Mouse (Mus musculus) lung, postnatal 0 days (tissue): ENCODE measurements around the gene Lcp2. TPM values are rescaled to one million over a fixed set of nuclear protein-coding genes. Genes with fewer than 3 reads are reported as not detected.

ENCODE experiments used
- ATAC-seq: fragments of 200-750 bp; cut with Nextera tagmentation; 2 replicates; pipeline ENCODE4 v1.8.0; 2017; ENCODE audit warnings: moderate library complexity
- DNase-seq: peaks from one replicate; pipeline ENCODE4 v3.0.0-alpha.2; 2016; ENCODE audit warnings: low spot score
- H3K27ac ChIP-seq: fragments of 300-500 bp; sonication (generic); 2 replicates; pipeline ENCODE4 v1.5.1; 2014; ENCODE audit warnings: antibody characterized with exemption, mild to moderate bottlenecking, low read length, mixed read lengths
- H3K27me3 ChIP-seq: fragments of 300-500 bp; sonication (generic); replicated peaks from 2 replicates; pipeline ENCODE4 v1.6.1; 2014; ENCODE audit warnings: low read length, mixed read lengths; ENCODE audit not compliant: insufficient read depth
- H3K36me3 ChIP-seq: fragments of 300-500 bp; sonication (generic); 2 replicates; pipeline ENCODE4 v1.6.1; 2014; ENCODE audit warnings: low read length, mixed read lengths; ENCODE audit not compliant: insufficient read depth
- H3K4me1 ChIP-seq: fragments of 300-500 bp; sonication (generic); 2 replicates; pipeline ENCODE4 v1.6.1; 2014; ENCODE audit warnings: antibody characterized with exemption, low read depth, low read length, mixed read lengths; ENCODE audit not compliant: insufficient read depth
- H3K4me2 ChIP-seq: fragments of 300-500 bp; sonication (generic); replicated peaks from 2 replicates; pipeline ENCODE4 v1.6.1; 2014; ENCODE audit warnings: low read depth, mild to moderate bottlenecking, low read length, moderate library complexity, mixed read lengths
- H3K4me3 ChIP-seq: fragments of 300-500 bp; sonication (generic); 2 replicates; pipeline ENCODE4 v1.5.1; 2014; ENCODE audit warnings: low read depth, low read length
- H3K9ac ChIP-seq: fragments of 300-500 bp; sonication (generic); replicated peaks from 2 replicates; pipeline ENCODE4 v1.6.1; 2014; ENCODE audit warnings: low read depth, mild to moderate bottlenecking
- H3K9me3 ChIP-seq: fragments of 300-500 bp; sonication (generic); 2 replicates; pipeline ENCODE4 v1.6.1; 2016; ENCODE audit warnings: low read length, mixed read lengths
- CTCF ChIP-seq: IDR thresholded peaks from 2 replicates; pipeline ENCODE4 v1.5.1; 2016; ENCODE audit warnings: antibody characterized with exemption, mild to moderate bottlenecking
- EP300 ChIP-seq: IDR thresholded peaks from 2 replicates; pipeline ENCODE4 v1.6.1; 2016; ENCODE audit warnings: antibody characterized with exemption, mild to moderate bottlenecking, control low read depth
- WGBS: fragments of 180-500 bp; shearing (Covaris S2); extraction: QIAGEN DNeasy Blood & Tissue Kit; methylation state at CpG from one replicate; pipeline ENCODE4 v1.1.7; 2014; 5-methylcytosine and 5-hydroxymethylcytosine counted together
- polyA plus RNA-seq: library from polyadenylated mRNA; unstranded; fragments of >200 nt; fragmentation: Nextera tagmentation; extraction: Ambion mirVana; gene quantifications from 2 replicates; pipeline ENCODE4 v1.2.1, GENCODE M21; 2015

The Lcp2 gene
- polyA plus RNA-seq, 1 experiment from 2014 or later = 4.9 TPM

DNA sequence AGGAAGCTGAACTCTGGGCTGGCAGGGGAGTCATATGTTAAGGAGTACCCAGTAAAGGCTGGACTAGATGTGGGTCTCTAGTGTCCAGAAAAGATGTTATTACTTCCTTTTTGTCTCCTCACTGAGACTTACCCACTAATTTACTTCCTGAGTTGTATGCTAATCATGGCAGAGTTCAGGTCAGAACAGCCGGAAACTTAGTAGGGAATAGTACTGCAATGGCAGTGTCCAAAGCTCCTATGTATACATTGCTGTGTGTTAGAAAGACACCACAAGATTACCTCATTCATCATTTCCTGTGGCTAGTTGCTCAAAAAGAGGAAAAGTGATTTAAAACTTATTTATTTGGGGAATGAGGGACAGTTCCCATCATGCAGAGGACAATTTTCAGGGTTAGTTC, 21.6 kb upstream of the Lcp2 start:
- ATAC-seq = no peak
- Histone ChIP-seq H3K4me2 (no peak overlapping the region), H3K4me3 (no peak overlapping the region), H3K27ac (no peak overlapping the region), H3K9ac (no peak overlapping the region), H3K4me1 (no peaks in the 10 kb centered on the region), H3K9me3 (no peaks in the 10 kb centered on the region), H3K36me3 (no peaks in the 10 kb centered on the region), H3K27me3 (no peaks in the 10 kb centered on the region)
- TF ChIP-seq EP300 (no peak), CTCF (no peak)
- 68% methylated on average over 1 of the region's 1 CpGs for WGBS
- no peak for DNase-seq

DNA sequence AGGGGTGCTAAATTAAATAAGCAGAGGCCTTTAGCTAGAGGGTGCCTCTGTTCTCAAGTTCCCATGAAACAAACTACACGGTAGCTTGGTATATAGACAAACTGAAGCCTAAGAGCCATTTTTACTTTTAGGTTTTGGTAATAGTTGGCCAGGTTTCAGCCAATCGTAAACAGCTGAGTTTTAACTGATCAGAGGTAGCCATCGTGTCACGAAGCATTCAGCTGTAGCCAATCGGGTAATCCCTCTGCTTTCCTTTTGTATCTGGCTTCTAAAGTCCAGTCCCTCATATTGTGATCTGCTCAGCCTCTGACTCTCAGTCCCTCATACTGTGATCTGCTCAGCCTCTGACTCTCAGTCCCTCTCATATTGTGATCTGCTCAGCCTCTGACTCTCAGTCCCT, 17.1 kb upstream of the Lcp2 start:
- ATAC-seq (no peak), DNase-seq (no peak)
- no peak overlapping the region for H3K27ac ChIP-seq
- 72% methylated on average over 5 of the region's 5 CpGs for WGBS
- H3K36me3 ChIP-seq = no peaks in the 10 kb centered on the region
- TF ChIP-seq CTCF (no peak), EP300 (no peak)
- no peak overlapping the region for H3K4me2 ChIP-seq
- H3K4me1 ChIP-seq = no peaks in the 10 kb centered on the region
- no peaks in the 10 kb centered on the region for H3K27me3 ChIP-seq
- H3K9me3 ChIP-seq = no peaks in the 10 kb centered on the region
- H3K9ac ChIP-seq = no peak overlapping the region
- no peak overlapping the region for H3K4me3 ChIP-seq

DNA sequence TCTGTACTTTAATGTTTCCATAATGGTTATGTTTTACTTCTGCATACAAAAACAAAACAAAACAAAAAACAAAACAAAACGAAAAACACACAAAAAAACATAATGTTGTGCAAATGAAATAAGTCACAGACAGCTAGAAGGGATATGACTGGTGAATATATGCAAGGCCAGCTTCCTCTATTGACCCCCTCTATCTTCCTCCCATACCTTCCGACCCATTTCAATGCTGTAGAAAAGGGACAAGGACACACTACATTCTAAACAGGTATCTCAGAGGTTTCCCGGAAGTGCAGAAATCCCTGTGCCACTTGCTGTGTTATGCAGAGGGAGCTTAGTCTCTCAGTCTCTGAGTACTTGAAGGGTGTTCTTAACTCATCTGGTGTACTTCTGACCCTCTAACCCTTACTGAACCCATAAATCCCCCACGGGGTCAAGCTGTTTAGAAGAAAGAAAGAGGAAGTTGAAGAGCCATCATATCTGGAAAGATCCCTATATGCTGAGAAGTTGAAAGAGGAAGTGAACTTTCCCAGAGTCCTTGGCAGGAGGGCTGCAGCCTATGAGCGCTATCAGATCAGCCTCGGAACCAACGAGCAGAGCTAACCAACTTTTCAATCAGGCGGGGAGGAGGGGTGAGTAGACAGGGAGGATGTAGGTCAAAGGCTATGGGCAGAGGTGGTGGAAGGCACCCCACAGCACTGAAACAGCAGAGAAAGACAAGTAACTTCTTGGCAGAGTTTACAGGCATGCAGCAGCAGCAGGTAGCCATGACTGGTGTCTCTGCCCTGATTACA, 15.5 kb upstream of the Lcp2 start:
- peak; percentile 53 for DNase-seq
- H3K4me2 ChIP-seq = no peak overlapping the region
- H3K9me3 ChIP-seq = no peaks in the 10 kb centered on the region
- no peak overlapping the region for H3K27ac ChIP-seq
- no peak overlapping the region for H3K4me3 ChIP-seq
- 34% methylated on average over 8 of the region's 8 CpGs for WGBS
- no peaks in the 10 kb centered on the region for H3K27me3 ChIP-seq
- H3K9ac ChIP-seq = no peak overlapping the region
- TF ChIP-seq CTCF (no peak), EP300 (no peak)
- H3K4me1 ChIP-seq = no peaks in the 10 kb centered on the region
- H3K36me3 ChIP-seq = no peaks in the 10 kb centered on the region
- peak; percentile 57 for ATAC-seq

DNA sequence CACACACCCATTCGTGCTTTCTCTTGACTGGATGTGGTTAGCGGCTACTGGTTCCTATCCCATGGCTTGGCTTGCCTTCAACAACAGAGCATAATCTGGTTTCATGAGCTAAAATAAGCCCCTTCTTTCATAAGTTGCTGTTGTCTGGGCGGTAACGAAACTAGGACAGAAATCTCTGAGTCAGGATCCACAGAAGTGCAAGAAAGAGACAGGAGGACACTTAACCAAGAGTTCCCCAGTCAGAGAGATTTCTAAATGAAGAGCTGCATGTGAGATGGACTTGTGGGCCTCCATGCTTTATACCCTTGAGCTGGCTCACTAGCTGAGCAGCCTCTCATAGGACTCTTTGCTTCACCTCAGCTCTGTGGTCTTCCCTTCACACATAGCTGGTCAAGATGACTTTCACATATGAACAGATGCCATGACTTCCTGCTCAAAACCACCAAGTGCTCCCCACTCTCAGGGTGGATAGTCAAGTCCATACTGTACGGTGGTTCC, 12.7 kb upstream of the Lcp2 start:
- ATAC-seq = no peak
- Histone ChIP-seq H3K4me3 (no peak overlapping the region), H3K36me3 (no peaks in the 10 kb centered on the region), H3K4me1 (no peaks in the 10 kb centered on the region), H3K9me3 (no peaks in the 10 kb centered on the region), H3K27ac (no peak overlapping the region), H3K4me2 (no peak overlapping the region), H3K9ac (no peak overlapping the region), H3K27me3 (no peaks in the 10 kb centered on the region)
- 86% methylated on average over 5 of the region's 5 CpGs for WGBS
- TF ChIP-seq EP300 = no peak
- no peak for TF ChIP-seq CTCF
- DNase-seq = no peak

DNA sequence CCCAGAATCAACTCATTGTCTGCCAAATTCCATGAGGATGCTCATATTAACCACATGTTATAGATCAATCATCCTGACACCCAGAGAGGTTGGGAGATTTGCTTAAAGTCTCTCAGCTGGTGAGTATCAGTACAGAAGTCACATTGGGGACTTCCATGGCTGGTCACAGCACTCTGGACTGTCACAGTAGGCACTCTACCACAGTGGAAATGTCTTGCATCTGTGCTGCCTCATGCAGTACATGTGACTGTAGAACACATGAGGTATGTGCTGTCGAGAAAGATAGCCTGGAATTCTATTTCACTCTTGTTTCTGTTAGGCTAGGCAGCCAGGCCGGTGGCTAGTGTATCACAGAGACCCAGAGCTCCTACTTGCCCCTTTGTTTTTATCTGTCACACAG, 11.9 kb upstream of the Lcp2 start:
- no peaks in the 10 kb centered on the region for H3K36me3 ChIP-seq
- H3K9ac ChIP-seq = no peak overlapping the region
- DNase-seq = no peak
- H3K4me3 ChIP-seq = no peak overlapping the region
- no peaks in the 10 kb centered on the region for H3K9me3 ChIP-seq
- H3K27ac ChIP-seq = no peak overlapping the region
- TF ChIP-seq EP300 = no peak
- TF ChIP-seq CTCF = no peak
- ATAC-seq = no peak
- H3K27me3 ChIP-seq = no peaks in the 10 kb centered on the region
- no peak overlapping the region for H3K4me2 ChIP-seq
- 76% methylated on average over 2 of the region's 2 CpGs for WGBS
- no peaks in the 10 kb centered on the region for H3K4me1 ChIP-seq

DNA sequence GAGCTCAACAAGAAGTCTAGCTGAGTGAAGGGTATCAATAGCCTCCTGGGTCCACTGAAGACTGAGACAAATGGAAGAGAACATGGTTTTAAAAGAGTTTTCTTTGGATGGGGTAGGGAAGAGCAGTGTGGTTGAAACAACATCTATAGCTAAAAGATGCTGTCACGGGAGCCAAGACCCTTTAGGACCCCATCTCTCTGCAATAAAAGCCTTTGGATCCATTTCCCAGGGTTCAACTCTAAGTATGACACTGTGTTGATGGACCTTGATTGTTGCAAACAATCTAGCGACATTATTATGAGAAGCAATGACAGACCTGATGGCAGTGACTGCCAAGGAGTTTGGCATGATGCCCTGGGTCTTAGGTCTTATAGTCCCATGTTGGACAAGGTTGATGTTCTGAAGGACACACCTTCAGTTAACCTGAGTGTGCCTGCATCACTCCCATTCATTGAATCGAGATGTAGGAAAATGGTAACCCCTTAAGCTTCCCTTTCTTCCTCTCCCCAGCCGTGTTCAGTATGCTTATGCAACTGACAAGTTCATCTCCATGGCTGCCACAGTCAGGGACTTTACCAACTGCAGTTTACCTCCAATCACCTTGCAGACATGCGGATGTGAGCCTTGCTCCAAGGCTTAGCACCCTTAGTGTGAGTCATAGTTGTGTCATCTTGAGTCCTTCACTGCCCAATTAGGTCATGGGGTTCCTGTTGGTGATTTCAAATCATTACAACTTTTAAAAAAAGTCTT, 10.6 kb upstream of the Lcp2 start:
- DNase-seq = peak; percentile 21
- H3K4me2 ChIP-seq = no peak overlapping the region
- H3K4me3 ChIP-seq = no peak overlapping the region
- no peak overlapping the region for H3K27ac ChIP-seq
- H3K36me3 ChIP-seq = no peaks in the 10 kb centered on the region
- H3K27me3 ChIP-seq = no peaks in the 10 kb centered on the region
- H3K4me1 ChIP-seq = no peaks in the 10 kb centered on the region
- 72% methylated on average over 5 of the region's 5 CpGs for WGBS
- TF ChIP-seq CTCF = no peak
- TF ChIP-seq EP300 = no peak
- no peaks in the 10 kb centered on the region for H3K9me3 ChIP-seq
- 0 out of 2 replicates have a peak, but pooled peaks have one; percentile 26 for ATAC-seq
- no peak overlapping the region for H3K9ac ChIP-seq
